Mouse (Mus musculus): ENCODE measurements at regions not wholly inside any gene's neighbourhood (a gene's known extent, or its start where the extent isn't known, plus 50 kb on each side); places are given as distances from the start of the nearest gene placed in this dataset.

DNA sequence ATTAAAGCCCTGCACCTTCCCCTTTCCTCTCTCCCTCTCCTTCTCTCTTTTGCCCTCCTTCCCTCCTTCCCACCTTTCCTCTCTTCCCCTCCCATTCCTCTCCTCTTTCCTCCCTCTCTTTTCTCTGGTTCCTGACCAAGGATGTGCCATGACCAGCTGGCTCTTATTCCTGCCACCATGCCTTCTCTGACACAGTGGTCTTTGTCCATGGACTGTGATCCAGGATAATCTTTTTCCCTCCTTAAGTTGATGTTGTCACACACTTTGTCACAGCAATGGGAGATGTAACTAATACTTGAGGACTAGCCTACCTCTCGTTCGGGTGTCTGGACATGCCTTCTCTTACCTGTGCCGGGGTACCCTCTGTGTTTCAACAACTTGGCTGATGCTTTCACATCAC is 86.4 kb downstream of the Anapc4 start:
- no peak for DNase-seq (ENCODE audit: low read depth, low spot score)

DNA sequence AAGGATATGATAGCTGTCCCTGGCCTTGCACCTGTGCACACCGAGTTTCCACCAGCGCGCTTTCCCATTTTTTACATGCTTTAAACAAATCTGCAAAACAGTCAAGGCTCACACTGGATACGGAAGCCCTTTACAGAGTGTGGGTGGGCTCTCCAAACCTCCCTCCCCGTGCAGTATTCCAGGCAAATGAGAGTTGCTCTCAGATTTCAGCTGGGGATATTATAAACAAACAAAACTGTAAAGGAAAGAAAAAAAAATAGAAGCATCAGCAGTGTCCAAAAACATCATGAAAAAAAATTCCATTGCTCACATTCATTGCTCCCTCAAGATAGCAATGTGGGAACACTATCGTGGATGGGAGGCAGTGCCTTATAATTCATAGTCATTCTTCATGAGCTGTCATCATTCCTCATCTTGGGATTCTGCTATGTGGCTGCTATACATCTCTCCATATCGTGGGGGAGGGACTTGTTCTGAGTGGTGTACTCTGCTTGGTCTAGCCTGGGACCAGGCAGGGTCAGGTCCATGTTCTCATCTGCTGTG is 87.0 kb downstream of the Anapc4 start:
- no peak for DNase-seq (ENCODE audit: low read depth, low spot score)

DNA sequence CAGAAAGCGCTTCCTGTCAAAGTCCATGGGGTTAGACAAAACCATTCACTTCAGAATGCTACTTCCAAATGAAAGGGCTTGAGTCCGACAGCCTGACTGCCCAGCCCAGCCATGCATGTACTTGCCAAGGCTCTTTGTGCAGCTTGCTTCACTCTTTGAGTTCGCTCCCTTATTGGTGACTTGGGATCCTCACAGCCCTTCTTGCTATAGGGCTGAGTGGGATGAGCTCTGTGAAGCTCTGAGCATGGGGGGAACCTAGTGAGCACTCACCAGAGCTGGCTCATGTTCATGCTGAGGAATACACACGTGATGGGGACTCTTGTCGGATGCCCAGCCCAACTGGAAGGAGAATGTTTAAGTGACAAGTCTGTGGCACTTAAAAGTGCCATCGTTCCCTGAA is 91.2 kb downstream of the Anapc4 start:
- no peak for DNase-seq (ENCODE audit: low read depth, low spot score)

DNA sequence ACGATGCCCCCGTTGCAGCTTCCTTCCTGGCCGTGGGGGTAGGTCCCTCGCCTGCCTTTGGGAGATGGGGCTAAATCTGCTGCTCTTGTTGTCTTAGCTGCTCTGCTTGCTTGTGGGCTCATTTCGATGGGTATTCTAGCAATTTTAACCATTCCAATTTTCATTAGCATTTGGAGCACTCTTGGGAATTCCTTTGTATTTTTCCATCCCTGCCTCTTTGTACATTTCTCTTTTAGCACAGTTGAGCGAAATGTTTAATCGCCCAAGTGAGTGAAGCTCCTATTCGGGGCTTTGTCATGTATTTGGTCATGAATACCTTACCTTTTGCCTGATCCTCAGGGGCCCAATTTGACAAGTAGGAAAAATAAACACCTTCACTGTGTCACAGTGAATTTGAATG is 95.9 kb downstream of the Anapc4 start:
- peak; percentile 53 for DNase-seq (ENCODE audit: low read depth, low spot score)

DNA sequence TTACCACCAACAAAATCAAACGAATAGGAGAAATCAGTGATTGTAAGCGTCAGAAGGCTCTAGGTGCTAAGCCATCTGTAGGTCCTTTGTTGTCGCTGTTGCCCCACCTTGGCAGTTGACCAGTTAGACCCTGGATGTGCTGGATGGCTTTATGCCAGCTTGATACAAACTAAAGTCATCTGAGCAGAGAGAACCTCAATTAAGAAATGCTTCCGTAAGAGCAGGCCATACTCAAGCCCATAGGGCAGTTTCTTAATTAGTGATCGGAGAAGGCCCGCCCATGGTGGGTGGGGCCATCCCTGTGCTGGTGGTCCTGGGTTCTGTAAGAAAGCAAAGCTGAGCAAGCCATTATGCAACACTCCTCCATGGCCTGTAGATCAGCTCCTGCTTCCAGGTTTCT is 99.5 kb downstream of the Anapc4 start:
- DNase-seq (ENCODE audit: low read depth, low spot score): no peak

DNA sequence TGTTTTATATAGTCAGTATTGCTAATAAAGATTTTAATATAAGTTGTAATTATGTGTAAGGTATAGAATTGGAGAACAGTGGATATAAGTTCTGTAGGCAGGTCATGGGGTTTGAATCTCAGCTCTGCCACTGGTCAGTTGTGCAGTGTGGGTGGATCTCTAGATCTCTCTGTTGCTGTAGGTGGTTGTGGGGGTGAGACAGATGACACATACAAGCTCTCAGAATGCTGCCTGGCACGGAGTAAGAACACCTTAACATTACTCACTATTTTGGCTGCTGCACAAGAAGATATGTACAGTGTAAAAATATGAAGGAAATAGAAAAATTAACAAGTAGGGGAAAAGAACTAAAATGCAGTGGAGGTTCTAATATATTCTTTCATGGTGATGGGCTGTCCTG is 100.3 kb upstream of the Slc34a2 start:
- no peak for DNase-seq (ENCODE audit: low read depth, low spot score)

DNA sequence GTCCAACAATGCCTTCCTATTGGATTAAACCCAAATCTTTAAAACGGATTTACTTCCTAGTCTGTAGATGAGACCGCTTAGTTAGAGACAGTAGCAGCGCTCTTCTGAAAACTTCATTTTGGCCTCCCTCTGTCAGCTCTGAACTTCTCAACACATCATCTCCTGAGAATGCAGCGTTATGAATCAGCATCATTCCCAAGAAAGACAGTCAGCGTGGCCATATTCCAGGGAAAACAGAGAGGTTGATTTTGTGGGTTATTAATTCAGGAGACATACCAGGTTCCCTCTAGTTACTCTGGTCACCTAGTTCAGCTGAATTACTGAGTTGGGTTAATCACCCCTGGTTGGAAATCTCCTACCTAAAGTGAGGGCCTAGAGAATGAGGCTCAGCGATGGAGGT is 97.9 kb upstream of the Slc34a2 start:
- DNase-seq (ENCODE audit: low read depth, low spot score): no peak

DNA sequence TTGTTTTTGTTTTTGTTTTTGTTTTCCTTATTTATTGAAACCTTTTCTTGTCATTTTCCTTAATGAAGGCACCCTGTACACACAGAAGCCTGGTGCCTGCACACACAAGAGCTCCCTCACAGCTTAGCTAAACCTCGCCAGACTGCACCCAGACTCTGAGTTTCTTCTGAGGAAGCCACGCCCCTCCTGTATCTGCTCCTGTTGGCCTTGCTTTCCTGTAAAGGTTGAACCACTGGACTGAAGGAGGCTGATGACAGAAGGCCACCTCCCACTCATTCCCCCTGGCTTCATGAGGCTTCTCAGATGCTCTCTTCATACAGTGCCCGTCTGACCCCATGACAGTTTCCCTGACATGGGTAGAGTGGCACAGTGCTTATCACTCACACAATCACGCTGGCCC is 97.2 kb upstream of the Slc34a2 start:
- DNase-seq (ENCODE audit: low read depth, low spot score): no peak

DNA sequence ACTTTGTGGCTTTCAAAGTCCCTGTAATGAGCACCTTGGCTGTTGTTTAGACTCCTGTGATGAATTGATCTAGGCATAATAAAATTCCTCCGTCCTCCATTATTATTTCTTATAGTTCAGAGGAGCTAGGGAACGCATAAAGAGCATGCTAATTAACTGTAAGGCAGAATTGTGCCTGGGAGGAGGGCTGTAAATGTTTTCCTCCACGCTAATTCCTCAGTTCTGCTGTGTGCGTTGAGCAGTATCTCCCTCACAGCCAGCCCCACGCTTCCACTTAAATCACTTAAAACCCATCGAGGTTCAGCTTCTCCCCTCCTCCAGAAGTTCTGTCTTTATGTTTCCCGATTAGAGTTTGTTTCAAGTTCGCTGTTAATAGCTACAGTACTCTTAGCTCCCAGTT is 84.0 kb upstream of the Slc34a2 start:
- no peak for DNase-seq (ENCODE audit: low read depth, low spot score)

DNA sequence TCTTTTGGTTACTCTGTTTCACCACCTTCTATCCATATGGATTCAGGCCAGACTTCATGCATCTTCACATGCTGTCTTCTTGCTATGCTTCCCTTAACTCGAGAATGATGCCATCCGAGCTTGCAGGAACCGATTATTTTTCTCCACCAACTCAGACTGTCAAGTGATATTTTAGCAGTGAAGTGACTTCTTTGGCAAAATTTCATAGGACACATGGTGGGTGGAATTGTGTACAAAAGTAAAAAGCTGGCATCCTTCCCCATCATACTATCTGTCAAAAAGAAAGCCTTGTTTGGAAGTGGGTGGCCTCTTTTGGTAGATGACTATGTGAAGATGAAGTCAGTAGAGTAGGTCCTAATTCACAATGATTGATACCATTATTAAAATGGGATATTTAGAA is 83.2 kb upstream of the Slc34a2 start:
- DNase-seq (ENCODE audit: low read depth, low spot score): no peak

DNA sequence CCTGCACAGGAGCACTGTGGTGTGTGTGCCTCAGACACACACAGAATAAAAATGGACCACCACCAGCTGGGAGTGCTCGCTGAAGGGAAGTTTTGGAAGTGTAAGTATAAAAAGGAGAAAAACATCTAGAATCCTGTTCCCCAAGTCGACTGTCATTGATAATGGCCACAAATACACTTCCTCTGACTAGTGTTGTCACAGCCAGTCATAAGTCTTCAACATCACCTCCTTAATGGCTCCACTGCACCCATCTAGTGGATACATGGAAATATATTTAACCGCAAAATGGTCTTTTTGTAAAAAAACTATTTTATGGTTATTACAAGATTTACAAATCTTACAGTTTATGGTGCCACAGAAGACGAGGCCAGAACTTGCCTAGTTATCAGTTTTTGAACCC is 73.7 kb upstream of the Slc34a2 start:
- no peak for DNase-seq (ENCODE audit: low read depth, low spot score)

DNA sequence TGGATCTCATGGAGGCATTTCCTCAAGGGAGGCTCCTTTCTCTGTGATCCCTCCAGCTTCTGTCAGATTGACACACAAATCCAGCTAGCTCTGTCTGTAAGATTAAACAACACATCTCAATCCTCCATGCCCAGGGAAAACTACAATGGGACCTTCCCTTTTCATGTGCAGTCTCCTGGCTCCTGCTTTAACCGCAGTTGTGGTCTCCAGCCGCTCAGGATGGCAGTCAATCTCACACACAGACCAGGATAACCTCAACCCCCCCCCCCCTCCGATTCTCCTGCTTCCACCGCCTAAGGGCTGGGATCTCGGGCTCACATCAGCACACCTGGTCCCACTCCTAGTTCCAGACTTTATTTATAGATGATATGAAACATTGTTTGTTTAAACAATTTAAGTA is 66.1 kb upstream of the Slc34a2 start:
- no peak for DNase-seq (ENCODE audit: low read depth, low spot score)

DNA sequence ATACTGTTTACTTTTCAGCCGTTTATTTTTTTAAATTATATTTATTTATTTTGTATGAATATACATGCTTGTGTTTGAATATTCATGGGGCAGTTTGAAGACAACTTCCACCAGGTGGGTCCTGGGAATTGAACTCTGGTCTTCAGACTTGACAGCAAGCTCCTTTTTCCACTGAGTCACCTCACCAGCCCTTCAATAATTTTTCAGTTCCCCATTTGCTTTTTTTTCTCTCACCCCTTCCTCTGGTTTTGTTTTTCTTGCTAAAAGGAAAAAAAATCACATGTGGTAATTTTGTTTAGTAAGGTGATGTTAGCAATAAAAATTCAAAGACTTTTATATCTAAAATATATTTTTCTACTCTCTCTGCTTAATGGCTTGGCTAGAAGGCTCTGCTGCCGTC is 64.9 kb upstream of the Slc34a2 start:
- no peak for DNase-seq (ENCODE audit: low read depth, low spot score)

DNA sequence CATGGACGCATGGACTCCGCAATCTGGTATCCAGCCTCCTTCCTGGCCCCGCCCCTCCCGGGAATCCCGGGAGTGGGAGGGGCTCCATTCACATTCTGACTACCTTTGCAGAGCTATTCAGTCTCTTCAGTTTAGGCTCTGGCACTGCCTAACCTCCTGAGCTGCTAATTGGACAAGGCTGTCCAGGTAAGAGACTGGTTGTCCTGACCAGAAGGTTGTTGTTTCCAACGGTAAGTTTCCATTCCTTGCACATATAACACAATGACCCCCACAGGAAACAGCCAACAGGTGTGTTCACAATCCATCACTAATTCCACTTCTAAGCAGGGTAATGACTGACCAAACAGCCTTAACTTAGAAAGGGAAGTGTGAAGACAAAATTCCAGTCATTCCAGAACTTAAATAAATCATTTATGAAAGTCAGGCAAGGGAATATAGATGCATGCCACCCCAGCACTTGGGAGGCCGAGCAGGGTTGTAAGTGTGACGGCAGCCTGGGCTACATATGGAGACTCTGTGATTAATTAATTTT is 62.3 kb upstream of the Slc34a2 start:
- DNase-seq (ENCODE audit: low read depth, low spot score): peak; percentile 74

DNA sequence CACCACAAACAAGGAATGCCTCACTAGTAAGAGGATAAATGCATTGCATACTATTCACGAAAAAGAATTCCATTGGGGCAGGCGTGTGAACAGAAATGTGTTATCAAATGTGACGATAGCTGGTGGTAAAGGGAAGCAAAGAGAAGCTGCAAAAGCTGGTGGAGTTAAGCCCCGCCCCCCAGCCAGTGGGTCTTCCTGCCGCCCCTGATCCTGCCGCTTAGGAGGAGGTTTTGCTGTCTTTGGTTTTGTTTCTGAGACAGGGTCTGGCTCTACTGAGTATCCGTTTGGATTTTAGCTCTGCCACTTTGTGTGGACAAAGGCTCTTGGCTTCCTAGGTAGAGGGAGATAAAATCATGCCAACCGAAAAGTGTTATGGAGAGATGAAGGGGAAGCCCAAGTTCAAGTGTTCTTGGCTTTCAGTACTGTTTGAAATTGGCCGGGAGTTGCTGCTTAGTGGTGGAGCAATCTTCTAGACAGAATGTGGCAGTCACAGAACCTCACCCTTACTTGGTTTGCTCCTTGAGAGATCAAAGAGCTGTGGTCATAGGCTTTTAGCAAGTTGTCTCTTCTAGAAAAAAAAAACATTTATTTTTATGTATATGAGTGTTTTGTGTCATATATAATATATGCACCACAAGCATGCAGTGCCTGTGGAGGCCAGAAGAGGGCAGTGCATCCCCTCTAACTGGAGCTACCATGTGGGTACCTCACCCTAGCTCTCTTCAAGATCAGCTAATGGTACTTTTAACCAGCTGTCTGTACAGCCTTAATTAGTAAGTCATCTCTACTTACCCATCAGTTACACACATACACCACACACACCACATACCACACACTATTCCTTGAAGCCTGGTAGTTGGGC is 59.8 kb upstream of the Slc34a2 start:
- peak; percentile 76 for DNase-seq (ENCODE audit: low read depth, low spot score)

DNA sequence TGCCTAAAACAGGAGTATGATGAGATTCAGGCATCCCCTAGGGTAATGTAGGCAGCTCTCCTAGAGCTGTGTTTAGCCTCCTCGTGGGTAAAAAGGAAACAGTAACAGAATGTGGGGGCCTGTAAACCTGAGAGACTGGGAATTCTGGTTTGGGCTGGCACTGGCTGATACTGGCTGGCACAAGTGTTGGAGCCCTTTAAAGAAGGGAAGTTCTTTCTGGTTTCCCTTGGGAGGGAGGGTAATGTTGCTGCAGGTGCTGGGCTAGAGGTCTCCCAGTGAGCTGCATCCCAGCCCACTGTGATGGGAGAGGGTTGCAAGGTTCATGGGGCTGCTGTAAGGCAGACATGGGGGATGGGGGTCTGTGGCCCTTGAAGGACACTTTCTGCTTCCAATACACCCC is 58.4 kb upstream of the Slc34a2 start:
- no peak for DNase-seq (ENCODE audit: low read depth, low spot score)

DNA sequence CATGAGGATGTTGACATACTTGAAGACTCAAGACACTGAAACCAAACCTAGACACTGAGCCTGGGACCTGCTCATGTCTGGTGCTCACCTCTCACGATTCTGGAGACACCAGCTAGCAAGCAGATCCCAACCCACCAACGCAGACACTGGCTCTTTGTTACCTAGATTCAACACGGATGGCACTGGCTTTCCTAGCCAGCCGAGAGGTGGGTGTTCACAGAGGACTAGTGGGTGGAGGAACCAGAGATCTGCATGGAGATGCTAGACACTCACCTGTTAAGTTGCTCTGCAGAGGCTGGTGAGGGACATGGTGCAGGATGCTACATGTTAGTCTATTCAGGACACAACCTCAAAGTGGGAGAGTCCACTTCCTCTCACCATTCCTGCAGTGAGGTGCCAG is 55.8 kb upstream of the Slc34a2 start:
- no peak for DNase-seq (ENCODE audit: low read depth, low spot score)

DNA sequence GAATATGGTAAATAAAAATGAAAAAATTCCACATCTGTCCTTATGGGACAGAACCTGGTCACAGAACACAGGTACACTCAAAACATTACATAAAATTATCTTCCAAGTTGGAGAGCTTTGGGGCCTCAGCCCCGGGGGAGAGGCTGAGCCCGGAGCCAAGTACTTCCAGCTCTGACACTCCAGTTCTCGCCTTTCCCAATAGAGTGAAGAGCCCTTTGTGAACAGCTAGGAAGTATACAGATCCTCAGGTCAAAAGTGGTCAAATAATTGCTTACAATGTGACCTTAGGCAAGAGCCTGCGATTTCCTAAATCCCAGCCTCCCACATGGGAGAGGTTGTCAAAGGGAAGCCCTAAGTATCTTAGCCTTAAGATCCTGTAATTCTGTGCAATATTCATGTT is 55.1 kb upstream of the Slc34a2 start:
- no peak for DNase-seq (ENCODE audit: low read depth, low spot score)

All from ZHBTc4 (cell line).